Mouse (Mus musculus) kidney, adult 2 months (tissue): ENCODE data around the gene Maats1. TPM values are rescaled to one million over a fixed set of nuclear protein-coding genes. Genes with fewer than 3 reads are reported as not detected.

Experiments
- DNase-seq: peaks from one replicate; pipeline ENCODE4 v3.0.0; 2021
- H3K27ac ChIP-seq: fragments of 200-500 bp; 2 replicates; pipeline ENCODE4 v1.5.1; 2012; ENCODE audit warnings: low read depth, low read length, control low read depth, inconsistent platforms; ENCODE audit not compliant: insufficient read depth
- H3K27me3 ChIP-seq: fragments of 200-500 bp; replicated peaks from 2 replicates; pipeline ENCODE4 v1.6.1; 2012; ENCODE audit warnings: mild to moderate bottlenecking, moderate library complexity, low read length, inconsistent platforms; ENCODE audit not compliant: control insufficient read depth, insufficient read depth
- H3K36me3 ChIP-seq: fragments of 200-500 bp; 2 replicates; pipeline ENCODE4 v1.6.1; 2012; ENCODE audit warnings: mild to moderate bottlenecking, moderate library complexity, low read length, inconsistent platforms; ENCODE audit not compliant: control insufficient read depth, insufficient read depth
- H3K4me1 ChIP-seq: fragments of 200-500 bp; 2 replicates; pipeline ENCODE4 v1.6.1; 2011; ENCODE audit warnings: low read length; ENCODE audit not compliant: control insufficient read depth, insufficient read depth
- H3K4me3 ChIP-seq: fragments of 200-500 bp; 2 replicates; pipeline ENCODE4 v1.5.1; 2011; ENCODE audit warnings: mild to moderate bottlenecking, low read depth, low read length, control low read depth; ENCODE audit not compliant: insufficient read depth
- CTCF ChIP-seq: fragments of 200-500 bp; conservative IDR thresholded peaks from 2 replicates; pipeline ENCODE4 v1.5.1; 2011; ENCODE audit warnings: low read depth, mild to moderate bottlenecking, control low read depth, low read length, moderate library complexity, mixed read lengths; ENCODE audit not compliant: insufficient read depth, insufficient read length
- POLR2A ChIP-seq: fragments of 200-500 bp; IDR thresholded peaks from one replicate; pipeline ENCODE4 v1.6.1; 2011; ENCODE audit warnings: low read depth, low read length, control low read depth
- WGBS: fragments of 180-500 bp; shearing (Covaris S2); methylation state at CpG from one replicate; pipeline ENCODE4 v1.1.7; 2018; 5-methylcytosine and 5-hydroxymethylcytosine counted together
- polyA plus RNA-seq: library from polyadenylated mRNA; depleted of rRNA; stranded (reverse); fragments of >200 nt; gene quantifications from 2 replicates; pipeline ENCODE4 v1.2.3, GENCODE M21; 2012

The Maats1 gene
- polyA plus RNA-seq, 1 experiment, result 0.50 TPM

DNA sequence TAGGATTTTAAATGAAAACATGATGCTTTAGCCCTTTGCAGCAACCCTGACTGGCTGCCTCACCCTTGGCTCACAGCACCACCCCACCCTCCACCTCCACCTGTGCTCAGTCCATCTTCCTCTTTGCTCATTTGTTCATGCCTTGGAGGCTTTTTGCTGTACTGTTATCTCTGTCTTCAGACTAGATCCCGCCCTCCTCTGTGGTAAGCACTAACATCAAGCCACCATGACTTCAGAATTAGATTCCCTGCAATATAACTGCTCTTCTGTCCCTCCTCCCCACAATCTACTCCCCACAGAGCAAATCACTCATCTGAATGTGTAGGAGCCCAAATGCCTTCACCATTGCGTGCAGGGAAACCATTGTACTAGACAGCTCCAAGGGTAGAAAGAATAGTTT lies 41.7 kb upstream of the Maats1 start:
- over 99% methylated on average over 2 of the region's 2 CpGs for WGBS
- H3K4me3 ChIP-seq, result no peak overlapping the region
- TF ChIP-seq POLR2A (no peak), CTCF (no peak)
- no peaks in the 10 kb centered on the region for H3K4me1 ChIP-seq
- no peaks in the 10 kb centered on the region for H3K27me3 ChIP-seq
- H3K36me3 ChIP-seq, result no peaks in the 10 kb centered on the region
- no peak overlapping the region for H3K27ac ChIP-seq
- DNase-seq, result no peak

- TF ChIP-seq CTCF, result no peak
- TF ChIP-seq POLR2A, result no peak
- H3K36me3 ChIP-seq, result no peaks in the 10 kb centered on the region
- no peak for DNase-seq
- H3K27ac ChIP-seq, result no peak overlapping the region
- H3K27me3 ChIP-seq, result no peaks in the 10 kb centered on the region
- 92% methylated on average over 3 of the region's 3 CpGs for WGBS
- no peak overlapping the region for H3K4me3 ChIP-seq
- no peaks in the 10 kb centered on the region for H3K4me1 ChIP-seq
Observed at GRCm38 (mm10) chr16:38379926-38380325, 38.0 kb upstream of the Maats1 start.

GRCm38 (mm10) chr16:38379493-38379892 lies 37.5 kb upstream of the Maats1 start:
- Histone ChIP-seq H3K27me3 (no peaks in the 10 kb centered on the region), H3K4me1 (no peaks in the 10 kb centered on the region), H3K27ac (no peak overlapping the region), H3K4me3 (no peak overlapping the region), H3K36me3 (no peaks in the 10 kb centered on the region)
- TF ChIP-seq CTCF, result no peak
- TF ChIP-seq POLR2A, result no peak
- DNase-seq, result no peak
- 37% methylated on average over 3 of the region's 3 CpGs for WGBS

GRCm38 (mm10) chr16:38379088-38379487 lies 37.1 kb upstream of the Maats1 start:
- 19% methylated on average over 6 of the region's 6 CpGs for WGBS

DNA sequence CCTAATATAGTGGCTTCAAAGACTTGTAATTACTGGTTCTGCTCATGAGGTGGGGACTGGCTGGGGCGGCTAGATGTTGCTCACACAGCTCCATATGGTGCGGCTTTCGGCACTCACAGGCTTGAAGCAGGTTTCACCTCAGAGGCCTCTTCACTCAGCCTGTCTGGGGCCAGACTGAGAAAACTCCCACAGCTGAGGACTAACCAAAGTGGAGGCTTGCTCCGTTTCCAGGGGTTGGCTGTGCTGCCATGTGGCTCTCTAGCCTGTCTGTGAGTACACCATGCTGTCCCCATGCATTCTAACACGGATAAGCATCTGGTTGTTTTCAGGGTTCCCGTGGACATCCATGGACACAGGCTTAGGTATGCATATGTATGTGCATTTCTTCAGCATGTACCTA lies 36.6 kb upstream of the Maats1 start:
- no peak overlapping the region for H3K4me3 ChIP-seq
- WGBS, result 88% methylated on average over 6 of the region's 6 CpGs
- no peak for TF ChIP-seq POLR2A

More at GRCm38 (mm10) chr16:38379088-38379487, 37.1 kb upstream of the Maats1 start:
- H3K4me1 ChIP-seq, result no peaks in the 10 kb centered on the region
- no peaks in the 10 kb centered on the region for H3K36me3 ChIP-seq
- H3K4me3 ChIP-seq, result no peak overlapping the region
- H3K27me3 ChIP-seq, result no peaks in the 10 kb centered on the region
- no peak overlapping the region for H3K27ac ChIP-seq
- peak; percentile 17 for DNase-seq
- TF ChIP-seq POLR2A, result no peak
- TF ChIP-seq CTCF, result no peak

DNA sequence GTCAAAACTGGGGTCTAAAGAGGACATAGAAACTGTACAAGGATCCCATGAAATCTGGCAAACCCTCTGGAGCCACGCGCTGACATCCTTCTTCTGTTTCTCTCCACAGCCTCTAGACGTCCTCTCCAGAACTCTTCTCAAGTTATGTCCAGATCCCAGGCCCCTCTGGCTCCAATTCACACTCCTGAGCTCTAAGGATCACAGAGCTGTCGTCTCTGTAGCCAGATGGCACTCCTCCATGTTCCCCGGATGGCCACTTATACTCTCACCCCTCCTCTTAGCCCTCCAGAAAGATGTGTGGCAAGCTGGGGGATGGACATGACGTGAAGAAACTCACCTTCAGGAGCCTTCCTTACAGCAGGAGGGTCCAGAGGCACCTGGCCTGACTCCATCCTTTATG lies 35.6 kb upstream of the Maats1 start:
- Histone ChIP-seq H3K27ac (no peak overlapping the region), H3K27me3 (no peaks in the 10 kb centered on the region), H3K4me3 (no peak overlapping the region), H3K36me3 (no peaks in the 10 kb centered on the region), H3K4me1 (no peaks in the 10 kb centered on the region)
- no peak for DNase-seq
- 86% methylated on average over 6 of the region's 6 CpGs for WGBS
- no peak for TF ChIP-seq POLR2A
- no peak for TF ChIP-seq CTCF

More for the DNA sequence above, 36.6 kb upstream of the Maats1 start:
- Histone ChIP-seq H3K36me3 (no peaks in the 10 kb centered on the region), H3K27me3 (no peaks in the 10 kb centered on the region), H3K4me1 (no peaks in the 10 kb centered on the region), H3K27ac (no peak overlapping the region)
- DNase-seq, result no peak

DNA sequence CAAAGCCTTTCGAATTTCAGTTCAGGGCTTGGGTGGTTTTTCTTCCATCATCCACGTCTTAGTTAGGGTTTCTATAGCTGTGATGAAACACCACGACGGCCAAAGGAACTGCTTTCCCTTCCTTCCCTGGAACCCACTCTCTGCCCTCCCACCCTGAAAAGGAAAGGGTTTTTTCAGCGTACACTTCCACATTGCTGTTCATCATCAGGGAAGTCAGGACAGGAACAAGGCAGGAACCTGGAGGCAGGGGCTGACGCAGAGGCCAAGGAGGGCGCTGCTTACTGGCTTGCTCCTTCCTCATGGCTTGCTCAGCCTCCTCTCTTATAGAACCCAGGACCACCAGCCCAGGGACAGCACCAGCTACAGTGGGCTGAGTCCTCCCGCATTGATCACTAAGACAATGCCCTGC lies 34.9 kb upstream of the Maats1 start:
- DNase-seq, result peak; percentile 27
- Histone ChIP-seq H3K36me3 (no peaks in the 10 kb centered on the region), H3K27me3 (no peaks in the 10 kb centered on the region), H3K4me1 (no peaks in the 10 kb centered on the region), H3K27ac (no peak overlapping the region), H3K4me3 (peak overlapping the region; percentile 54)
- TF ChIP-seq POLR2A (no peak), CTCF (no peak)
- WGBS, result 40% methylated on average over 8 of the region's 8 CpGs

DNA sequence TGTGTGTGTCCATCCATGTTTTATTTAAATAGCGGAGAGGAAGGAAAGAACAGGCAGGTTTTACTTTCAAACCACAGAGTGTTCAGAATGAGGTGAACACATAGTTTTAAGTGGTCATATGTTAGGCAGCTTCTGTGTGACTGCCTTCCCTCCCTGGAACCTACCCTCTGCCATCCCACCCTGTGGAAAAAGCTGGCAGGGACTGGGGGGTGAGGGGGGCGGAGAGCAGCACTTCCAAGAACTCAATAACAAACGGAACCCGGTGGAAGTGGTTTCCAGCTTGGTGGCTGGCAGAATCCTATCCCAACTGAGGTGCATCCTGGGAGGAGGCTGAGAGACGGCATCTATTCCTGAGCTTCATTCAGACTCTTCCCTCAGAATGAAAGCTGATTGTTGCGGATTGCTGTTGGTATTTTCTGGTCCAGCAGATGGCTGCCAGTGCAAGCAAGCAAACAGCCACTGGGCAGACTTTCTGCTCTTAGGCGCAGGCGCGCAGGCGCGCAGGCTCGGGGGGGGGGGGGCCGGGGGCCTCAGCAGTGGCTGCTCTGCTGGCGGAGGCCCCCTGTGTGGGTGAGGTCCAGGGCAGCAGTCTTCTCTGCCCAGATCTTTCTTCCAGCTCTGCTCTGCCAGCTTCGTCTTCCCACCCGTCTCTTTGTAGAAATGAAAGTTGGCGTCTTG lies 34.4 kb upstream of the Maats1 start:
- 32% methylated on average over 17 of the region's 17 CpGs for WGBS

More for the DNA sequence above, 34.4 kb upstream of the Maats1 start:
- DNase-seq, result peak; percentile 67
- no peaks in the 10 kb centered on the region for H3K27me3 ChIP-seq
- no peak overlapping the region for H3K27ac ChIP-seq
- H3K4me1 ChIP-seq, result no peaks in the 10 kb centered on the region
- H3K36me3 ChIP-seq, result no peaks in the 10 kb centered on the region
- peak; percentile 39 for TF ChIP-seq CTCF
- TF ChIP-seq POLR2A, result no peak
- H3K4me3 ChIP-seq, result peak overlapping the region; percentile 54
